Mouse (Mus musculus): ENCODE data around the gene Celf2. TPM values are rescaled to one million over a fixed set of nuclear protein-coding genes. Genes with fewer than 3 reads are reported as not detected.

Gene Celf2
- polyA plus RNA-seq, 1 experiment: 68.7 TPM

DNA sequence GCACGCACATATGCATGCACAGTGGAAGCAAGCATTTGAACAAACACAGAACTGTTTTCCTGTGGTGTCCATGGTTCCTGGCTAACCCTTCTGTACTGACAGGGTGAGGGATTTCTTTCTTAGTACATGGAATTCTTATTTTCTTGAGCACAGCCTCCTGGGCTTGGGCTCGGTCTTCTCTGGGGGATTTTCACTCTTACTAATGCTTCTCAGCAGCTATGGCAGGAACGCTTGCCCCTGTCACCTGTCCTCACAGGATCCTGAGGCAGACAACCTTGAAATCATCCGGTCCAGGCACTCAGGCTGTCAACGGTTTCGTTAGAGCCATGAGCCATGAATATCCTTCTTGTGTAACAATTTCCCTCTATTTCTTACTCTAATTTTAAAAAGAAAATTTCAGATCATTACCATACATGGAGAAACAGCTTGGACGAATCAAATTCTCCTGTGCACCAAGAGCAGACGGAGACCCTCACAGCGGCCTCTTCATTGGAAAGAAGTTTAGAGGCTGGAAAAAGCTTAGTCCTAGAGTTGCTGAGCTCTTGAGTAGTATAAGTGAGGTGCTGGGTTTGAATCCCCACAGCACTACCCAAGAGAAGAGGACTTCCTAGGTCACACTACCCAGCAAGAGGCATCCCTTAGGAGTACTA, 426.9 kb downstream of the Celf2 start:
- Histone ChIP-seq H3K27me3 (ENCODE audit: control insufficient read depth, insufficient read depth, low read length) (no peaks in the 10 kb centered on the region), H3K27ac (ENCODE audit: insufficient read depth, low read length) (no peak overlapping the region), H3K4me3 (replicated peaks; ENCODE audit: insufficient read depth, low read depth, low read length) (peak overlapping the region; percentile 11), H3K4me1 (ENCODE audit: control insufficient read depth, insufficient read depth, low read length) (peaks cover 6% of the 10 kb centered on the region; the same call in 1 of the 2 replicates)
- TF ChIP-seq CTCF (IDR thresholded peaks at IDR 0.05; ENCODE audit: borderline replicate concordance, insufficient read depth, low read depth, low read length): no peak
- no peak for TF ChIP-seq POLR2A (IDR thresholded peaks at IDR 0.05; ENCODE audit: borderline replicate concordance, insufficient read depth, low read length)
- DNase-seq: no peak
- 74% methylated on average over 9 of the region's 9 CpGs for WGBS

DNA sequence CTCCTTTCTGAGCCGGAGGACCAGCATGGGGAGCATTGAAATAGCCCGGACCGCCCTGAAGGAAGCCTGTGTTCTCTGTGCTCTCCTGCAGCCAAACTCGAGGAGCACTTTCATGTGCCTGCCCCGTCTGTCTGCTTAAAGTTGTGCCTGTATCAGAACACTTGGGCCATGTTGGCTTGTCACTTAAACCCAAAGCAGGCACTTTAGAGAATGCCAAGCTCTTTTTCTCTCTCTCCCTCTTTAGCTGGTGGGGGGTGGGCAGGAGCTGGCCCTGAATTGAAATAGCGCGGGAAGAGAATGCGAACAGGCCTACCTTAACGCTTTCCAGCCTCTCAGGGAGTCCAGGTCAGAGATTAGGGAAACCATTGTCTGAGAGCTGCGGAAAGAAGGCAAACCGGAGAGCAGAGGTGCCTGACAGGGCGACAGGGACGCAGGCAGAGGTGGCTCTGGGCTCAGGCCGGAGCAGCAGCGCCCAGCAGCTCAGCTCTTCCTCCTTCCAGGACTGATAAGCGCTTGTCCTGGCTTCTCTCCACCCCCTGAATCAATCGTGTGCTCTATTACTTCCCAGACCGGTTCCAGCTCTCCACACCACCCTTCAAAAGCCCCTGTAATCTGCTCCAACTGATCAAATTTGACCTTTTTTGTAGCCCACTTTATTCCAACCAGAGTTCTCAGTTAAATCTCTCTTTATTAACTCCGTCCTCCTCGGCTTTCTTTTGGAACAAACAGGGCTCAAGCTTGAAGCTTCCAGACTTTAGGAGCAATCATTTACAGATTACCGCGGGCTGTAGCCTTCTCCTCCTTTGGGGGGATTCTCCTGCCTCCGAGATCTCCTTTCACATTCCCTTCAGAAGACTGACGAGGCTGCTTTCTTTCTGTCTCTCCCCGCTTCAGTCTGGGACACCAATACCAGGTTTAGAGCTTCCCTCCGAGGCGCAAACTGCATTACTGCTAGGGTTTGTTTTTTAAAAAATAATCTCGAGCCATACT, 428.3 kb downstream of the Celf2 start:
- Histone ChIP-seq H3K27ac (ENCODE audit: insufficient read depth, low read length) (no peak overlapping the region), H3K4me3 (replicated peaks; ENCODE audit: insufficient read depth, low read depth, low read length) (peak overlapping the region; percentile 59), H3K4me1 (ENCODE audit: control insufficient read depth, insufficient read depth, low read length) (peaks cover 6% of the 10 kb centered on the region; the same call in 1 of the 2 replicates), H3K27me3 (ENCODE audit: control insufficient read depth, insufficient read depth, low read length) (no peaks in the 10 kb centered on the region)
- TF ChIP-seq CTCF (IDR thresholded peaks at IDR 0.05; ENCODE audit: borderline replicate concordance, insufficient read depth, low read depth, low read length) (no peak), POLR2A (IDR thresholded peaks at IDR 0.05; ENCODE audit: borderline replicate concordance, insufficient read depth, low read length) (no peak)
- peak; percentile 44 to 58 for DNase-seq
- 14% methylated on average over 28 of the region's 28 CpGs for WGBS

DNA sequence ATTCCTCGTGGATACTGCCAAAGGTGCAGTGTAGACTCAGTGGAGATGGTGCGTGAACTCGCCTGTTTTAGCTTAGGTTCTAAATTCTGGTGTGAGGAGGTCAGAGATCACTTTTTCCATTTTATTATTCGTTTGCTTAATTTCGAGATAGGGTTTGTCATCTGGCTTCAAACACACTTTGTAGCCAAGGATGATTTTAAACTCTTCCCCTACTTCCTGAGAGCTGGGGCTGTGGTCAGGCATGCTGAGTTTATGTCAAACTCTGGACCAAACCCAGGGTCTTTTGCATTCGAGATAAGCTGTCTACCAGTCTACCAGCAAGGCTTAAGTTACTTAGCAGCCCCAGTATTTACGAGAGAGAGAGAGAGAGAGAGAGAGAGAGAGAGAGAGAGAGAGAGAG, 429.3 kb downstream of the Celf2 start:
- DNase-seq: no peak
- no peak for TF ChIP-seq POLR2A (IDR thresholded peaks at IDR 0.05; ENCODE audit: borderline replicate concordance, insufficient read depth, low read length)
- TF ChIP-seq CTCF (IDR thresholded peaks at IDR 0.05; ENCODE audit: borderline replicate concordance, insufficient read depth, low read depth, low read length): no peak
- 76% methylated on average over 7 of the region's 7 CpGs for WGBS

DNA sequence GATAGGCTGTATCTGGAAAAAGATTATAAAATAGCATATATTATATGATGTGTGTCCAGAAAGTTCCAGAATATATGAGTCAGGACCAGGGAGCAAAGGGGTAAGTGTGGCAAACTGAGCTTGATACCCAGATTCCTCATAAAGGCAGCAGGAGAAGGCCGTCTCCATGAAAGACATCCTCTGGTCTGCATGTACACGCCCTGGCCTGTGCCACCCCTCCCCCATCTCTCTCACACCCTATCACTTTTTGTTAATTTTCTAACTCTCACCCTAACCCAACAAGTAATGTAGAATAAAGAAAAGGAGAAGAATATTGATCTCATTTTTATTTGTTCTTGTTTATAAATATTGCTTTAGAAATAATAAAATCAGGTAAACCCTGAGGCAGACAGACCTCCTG, 430.0 kb downstream of the Celf2 start:
- no peak overlapping the region for H3K4me3 ChIP-seq (replicated peaks; ENCODE audit: insufficient read depth, low read depth, low read length)
- TF ChIP-seq CTCF (IDR thresholded peaks at IDR 0.05; ENCODE audit: borderline replicate concordance, insufficient read depth, low read depth, low read length): no peak
- no peak for TF ChIP-seq POLR2A (IDR thresholded peaks at IDR 0.05; ENCODE audit: borderline replicate concordance, insufficient read depth, low read length)
- 82% methylated on average over 2 of the region's 2 CpGs for WGBS
- H3K27ac ChIP-seq (ENCODE audit: insufficient read depth, low read length): no peak overlapping the region
- peaks cover 6% of the 10 kb centered on the region; the same call in 1 of the 2 replicates for H3K4me1 ChIP-seq (ENCODE audit: control insufficient read depth, insufficient read depth, low read length)
- no peaks in the 10 kb centered on the region for H3K27me3 ChIP-seq (ENCODE audit: control insufficient read depth, insufficient read depth, low read length)
- DNase-seq: no peak

More for the DNA sequence above, 429.3 kb downstream of the Celf2 start:
- no peaks in the 10 kb centered on the region for H3K27me3 ChIP-seq (ENCODE audit: control insufficient read depth, insufficient read depth, low read length)
- peaks cover 6% of the 10 kb centered on the region; the same call in 1 of the 2 replicates for H3K4me1 ChIP-seq (ENCODE audit: control insufficient read depth, insufficient read depth, low read length)
- H3K27ac ChIP-seq (ENCODE audit: insufficient read depth, low read length): no peak overlapping the region
- H3K4me3 ChIP-seq (replicated peaks; ENCODE audit: insufficient read depth, low read depth, low read length): no peak overlapping the region

DNA sequence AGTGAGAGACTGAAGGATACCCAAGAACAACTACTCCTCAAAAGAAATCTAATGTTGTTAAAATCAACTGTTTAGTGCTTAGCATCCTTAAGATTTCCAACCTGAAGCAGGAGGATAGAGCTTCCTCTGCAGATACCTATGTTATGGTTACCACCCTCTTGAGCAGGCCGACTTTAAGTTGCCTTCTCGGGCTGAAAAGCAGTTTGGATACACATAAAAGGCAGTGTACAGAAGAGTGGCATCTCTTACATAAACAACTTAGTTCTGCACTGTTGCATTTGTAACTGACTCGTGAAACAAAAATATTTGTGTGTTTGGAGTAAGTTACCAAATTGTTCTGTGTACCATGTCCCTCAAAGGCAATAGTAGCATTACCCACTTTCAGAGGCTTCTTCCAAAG, 435.6 kb downstream of the Celf2 start:
- WGBS: 48% methylated on average over 3 of the region's 3 CpGs
- no peaks in the 10 kb centered on the region for H3K4me1 ChIP-seq (ENCODE audit: control insufficient read depth, insufficient read depth, low read length)
- no peaks in the 10 kb centered on the region for H3K27me3 ChIP-seq (ENCODE audit: control insufficient read depth, insufficient read depth, low read length)
- no peak overlapping the region for H3K27ac ChIP-seq (ENCODE audit: insufficient read depth, low read length)
- TF ChIP-seq CTCF (IDR thresholded peaks at IDR 0.05; ENCODE audit: borderline replicate concordance, insufficient read depth, low read depth, low read length) (no peak), POLR2A (IDR thresholded peaks at IDR 0.05; ENCODE audit: borderline replicate concordance, insufficient read depth, low read length) (no peak)
- no peak for DNase-seq
- no peak overlapping the region for H3K4me3 ChIP-seq (replicated peaks; ENCODE audit: insufficient read depth, low read depth, low read length)

DNA sequence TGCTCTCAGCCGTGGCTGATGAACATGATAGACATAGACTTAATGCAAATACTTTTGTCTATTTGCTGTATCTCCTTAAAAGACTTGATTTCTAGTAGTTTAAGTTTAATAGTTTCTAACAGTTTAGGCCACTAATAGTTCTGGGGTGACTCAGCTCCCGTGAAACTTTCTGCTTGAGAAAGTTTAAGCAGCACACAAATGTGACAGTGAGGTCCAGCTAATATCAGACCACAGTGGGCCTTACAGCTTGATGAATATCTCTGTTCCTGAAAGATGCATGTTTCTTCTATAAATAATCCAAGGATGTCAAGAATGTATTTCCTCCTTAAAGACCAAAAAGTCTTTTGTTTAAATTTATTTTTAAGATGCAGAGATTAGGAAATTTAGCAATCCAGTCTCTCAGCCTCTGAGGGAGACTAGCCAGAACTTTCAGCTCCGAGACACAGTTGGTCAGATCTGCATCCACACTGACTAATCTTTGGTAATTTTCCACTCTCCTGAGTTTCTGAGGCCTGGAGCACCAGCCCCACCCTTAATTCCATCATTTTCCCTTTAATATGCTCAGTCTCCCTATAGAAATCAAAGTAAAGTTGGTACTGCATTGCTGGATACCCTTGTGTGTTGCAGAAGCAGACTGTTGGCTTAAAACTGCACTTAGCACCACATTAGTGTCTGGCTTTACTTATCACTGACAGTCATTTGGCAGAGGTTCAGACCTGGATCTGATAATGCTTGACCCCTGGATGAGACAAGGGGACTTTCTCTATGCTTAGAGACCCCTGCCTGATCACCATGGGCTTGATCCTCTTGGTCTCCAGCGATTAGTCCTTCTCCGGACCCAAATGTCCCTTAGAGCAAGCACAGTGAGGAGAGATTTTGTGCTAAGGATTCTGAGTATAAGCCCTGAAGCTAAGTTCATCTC, 436.8 kb downstream of the Celf2 start:
- DNase-seq: no peak
- no peak overlapping the region for H3K27ac ChIP-seq (ENCODE audit: insufficient read depth, low read length)

DNA sequence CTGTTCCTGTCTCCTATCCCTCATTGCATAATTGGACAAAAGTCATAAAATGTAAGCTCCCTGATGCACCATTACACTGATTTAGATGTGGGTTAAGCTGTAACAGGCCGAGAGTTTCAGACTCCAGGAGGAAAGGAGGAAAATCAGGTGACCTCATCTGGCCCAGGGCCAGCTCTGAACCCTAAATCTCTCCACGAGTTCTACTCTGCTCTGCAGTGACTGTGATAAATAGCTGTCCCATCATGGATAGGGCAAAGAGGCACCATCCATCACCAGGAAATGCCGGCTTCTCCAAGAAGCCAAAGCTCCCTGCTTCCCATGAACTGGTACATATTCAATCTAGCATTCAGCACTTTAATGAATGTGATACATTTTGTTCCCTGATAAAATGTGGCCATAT, 439.9 kb downstream of the Celf2 start:
- 71% methylated on average over 3 of the region's 3 CpGs for WGBS
- TF ChIP-seq CTCF (IDR thresholded peaks at IDR 0.05; ENCODE audit: borderline replicate concordance, insufficient read depth, low read depth, low read length): no peak
- TF ChIP-seq POLR2A (IDR thresholded peaks at IDR 0.05; ENCODE audit: borderline replicate concordance, insufficient read depth, low read length): no peak
- Histone ChIP-seq H3K4me1 (ENCODE audit: control insufficient read depth, insufficient read depth, low read length) (no peaks in the 10 kb centered on the region), H3K27me3 (ENCODE audit: control insufficient read depth, insufficient read depth, low read length) (no peaks in the 10 kb centered on the region; the same call in 1 of the 2 replicates), H3K27ac (ENCODE audit: insufficient read depth, low read length) (no peak overlapping the region), H3K4me3 (replicated peaks; ENCODE audit: insufficient read depth, low read depth, low read length) (no peak overlapping the region)
- no peak for DNase-seq

More for the DNA sequence above, 436.8 kb downstream of the Celf2 start:
- Histone ChIP-seq H3K4me1 (ENCODE audit: control insufficient read depth, insufficient read depth, low read length) (no peaks in the 10 kb centered on the region), H3K27me3 (ENCODE audit: control insufficient read depth, insufficient read depth, low read length) (no peaks in the 10 kb centered on the region), H3K4me3 (replicated peaks; ENCODE audit: insufficient read depth, low read depth, low read length) (no peak overlapping the region)
- TF ChIP-seq POLR2A (IDR thresholded peaks at IDR 0.05; ENCODE audit: borderline replicate concordance, insufficient read depth, low read length): no peak
- no peak for TF ChIP-seq CTCF (IDR thresholded peaks at IDR 0.05; ENCODE audit: borderline replicate concordance, insufficient read depth, low read depth, low read length)
- WGBS: 73% methylated on average over 5 of the region's 5 CpGs

Data from cerebellum, adult 2 months (tissue).